Mouse (Mus musculus): ENCODE data around the gene Klk6. TPM values are rescaled to one million over a fixed set of nuclear protein-coding genes. Genes with fewer than 3 reads are reported as not detected.

Gene Klk6
- total and polyA plus RNA-seq, 2 experiments from 2014 or later, result not detected

GRCm38 (mm10) chr7:43789295-43789694 is 35.0 kb upstream of the Klk6 start:
- ATAC-seq (ENCODE audit: low FRiP score) (no peak), DNase-seq (ENCODE audit: low spot score) (peak; percentile 21)
- H3K4me1 ChIP-seq (ENCODE audit: insufficient read depth, low read length), result no peaks in the 10 kb centered on the region
- 74% methylated on average over 2 of the region's 2 CpGs for WGBS
- no peak overlapping the region for H3K27ac ChIP-seq (ENCODE audit: low read depth, low read length)
- no peak overlapping the region for H3K4me2 ChIP-seq (ENCODE audit: low read depth, low read length, poor library complexity, severe bottlenecking)
- no peaks in the 10 kb centered on the region for H3K36me3 ChIP-seq (ENCODE audit: insufficient read depth, low read length)
- no peak overlapping the region for H3K4me3 ChIP-seq (ENCODE audit: low read depth, low read length)
- peak; percentile 54 for TF ChIP-seq CTCF (IDR thresholded peaks at IDR 0.05)
- H3K9me3 ChIP-seq (ENCODE audit: low read length), result no peaks in the 10 kb centered on the region
- no peak overlapping the region for H3K9ac ChIP-seq (replicated peaks; ENCODE audit: low read length, poor library complexity, severe bottlenecking)
- H3K27me3 ChIP-seq (ENCODE audit: insufficient read depth, low read length), result no peaks in the 10 kb centered on the region

GRCm38 (mm10) chr7:43791591-43791990 is 32.7 kb upstream of the Klk6 start, which contains the start of gene Klk9:
Gene Klk9, plus strand, starts transcription at chr7:43791891.
- Histone ChIP-seq H3K9ac (replicated peaks; ENCODE audit: low read length, poor library complexity, severe bottlenecking) (no peak within 1 kb of the TSS), H3K27me3 (ENCODE audit: insufficient read depth, low read length) (peaks cover 10% of the 10 kb centered on the region; the same call in 1 of the 2 replicates), H3K4me2 (ENCODE audit: low read depth, low read length, poor library complexity, severe bottlenecking) (no peak within 1 kb of the TSS), H3K9me3 (ENCODE audit: low read length) (no peaks in the 10 kb centered on the region), H3K36me3 (ENCODE audit: insufficient read depth, low read length) (no peaks in the 10 kb centered on the region), H3K4me1 (ENCODE audit: insufficient read depth, low read length) (no peaks in the 10 kb centered on the region; the same call in 1 of the 2 replicates), H3K4me3 (ENCODE audit: low read depth, low read length) (no peak within 1 kb of the TSS), H3K27ac (ENCODE audit: low read depth, low read length) (no peak within 1 kb of the TSS)
- 79% methylated on average over 7 of the region's 7 CpGs for WGBS
- ATAC-seq (ENCODE audit: low FRiP score), result no peak
- no peak for TF ChIP-seq CTCF (IDR thresholded peaks at IDR 0.05)
- no peak for DNase-seq (ENCODE audit: low spot score)

GRCm38 (mm10) chr7:43796355-43796754 is 27.9 kb upstream of the Klk6 start:
- no peaks in the 10 kb centered on the region; the same call in 1 of the 2 replicates for H3K4me1 ChIP-seq (ENCODE audit: insufficient read depth, low read length)
- no peak for TF ChIP-seq CTCF (IDR thresholded peaks at IDR 0.05)
- peak overlapping the region; percentile 52 for H3K4me3 ChIP-seq (ENCODE audit: low read depth, low read length)
- H3K4me2 ChIP-seq (ENCODE audit: low read depth, low read length, poor library complexity, severe bottlenecking), result peak overlapping the region; percentile 90
- 3% methylated on average over 7 of the region's 8 CpGs for WGBS
- H3K27me3 ChIP-seq (ENCODE audit: insufficient read depth, low read length), result peaks cover 10% of the 10 kb centered on the region; the same call in 1 of the 2 replicates
- H3K9me3 ChIP-seq (ENCODE audit: low read length), result no peaks in the 10 kb centered on the region
- H3K36me3 ChIP-seq (ENCODE audit: insufficient read depth, low read length), result no peaks in the 10 kb centered on the region
- ATAC-seq (ENCODE audit: low FRiP score) (peak; percentile 15; the same call in 1 of the 2 replicates), DNase-seq (ENCODE audit: low spot score) (peak; percentile 8)
- H3K9ac ChIP-seq (replicated peaks; ENCODE audit: low read length, poor library complexity, severe bottlenecking), result peak overlapping the region; percentile 54
- H3K27ac ChIP-seq (ENCODE audit: low read depth, low read length), result no peak overlapping the region

GRCm38 (mm10) chr7:43797333-43797769 is 26.9 kb upstream of the Klk6 start, which contains the start of gene Klk8:
Gene Klk8, plus strand, starts transcription at chr7:43797577.
- H3K9me3 ChIP-seq (ENCODE audit: low read length), result no peaks in the 10 kb centered on the region
- ATAC-seq (ENCODE audit: low FRiP score) (peak; percentile 64; the same call in 1 of the 2 replicates), DNase-seq (ENCODE audit: low spot score) (no peak)
- H3K4me3 ChIP-seq (ENCODE audit: low read depth, low read length), result peak within 1 kb of the TSS; percentile 52
- no peaks in the 10 kb centered on the region; the same call in 1 of the 2 replicates for H3K4me1 ChIP-seq (ENCODE audit: insufficient read depth, low read length)
- H3K36me3 ChIP-seq (ENCODE audit: insufficient read depth, low read length), result no peaks in the 10 kb centered on the region
- no peak for TF ChIP-seq CTCF (IDR thresholded peaks at IDR 0.05)
- H3K9ac ChIP-seq (replicated peaks; ENCODE audit: low read length, poor library complexity, severe bottlenecking), result peak within 1 kb of the TSS; percentile 54
- H3K27me3 ChIP-seq (ENCODE audit: insufficient read depth, low read length), result peaks cover 10% of the 10 kb centered on the region; the same call in 1 of the 2 replicates
- H3K4me2 ChIP-seq (ENCODE audit: low read depth, low read length, poor library complexity, severe bottlenecking), result peak within 1 kb of the TSS; percentile 90
- H3K27ac ChIP-seq (ENCODE audit: low read depth, low read length), result no peak within 1 kb of the TSS
- 2% methylated on average over 28 of the region's 28 CpGs for WGBS

GRCm38 (mm10) chr7:43797844-43798462 is 26.3 kb upstream of the Klk6 start:
- 42% methylated on average over 13 of the region's 13 CpGs for WGBS
- H3K4me3 ChIP-seq (ENCODE audit: low read depth, low read length), result peak overlapping the region; percentile 52
- H3K4me1 ChIP-seq (ENCODE audit: insufficient read depth, low read length), result no peaks in the 10 kb centered on the region; the same call in 1 of the 2 replicates
- ATAC-seq (ENCODE audit: low FRiP score) (peak; percentile 32), DNase-seq (ENCODE audit: low spot score) (no peak)
- H3K9ac ChIP-seq (replicated peaks; ENCODE audit: low read length, poor library complexity, severe bottlenecking), result peak overlapping the region; percentile 54; the same call in 1 of the 2 replicates
- H3K36me3 ChIP-seq (ENCODE audit: insufficient read depth, low read length), result no peaks in the 10 kb centered on the region
- no peak overlapping the region for H3K27ac ChIP-seq (ENCODE audit: low read depth, low read length)
- H3K9me3 ChIP-seq (ENCODE audit: low read length), result no peaks in the 10 kb centered on the region
- H3K27me3 ChIP-seq (ENCODE audit: insufficient read depth, low read length), result peaks cover 10% of the 10 kb centered on the region; the same call in 1 of the 2 replicates
- no peak for TF ChIP-seq CTCF (IDR thresholded peaks at IDR 0.05)
- peak overlapping the region; percentile 90 for H3K4me2 ChIP-seq (ENCODE audit: low read depth, low read length, poor library complexity, severe bottlenecking)

- no peak for TF ChIP-seq CTCF (IDR thresholded peaks at IDR 0.05)
- no peak overlapping the region for H3K27ac ChIP-seq (ENCODE audit: low read depth, low read length)
- no peak for ATAC-seq (ENCODE audit: low FRiP score)
- H3K4me1 ChIP-seq (ENCODE audit: insufficient read depth, low read length), result no peaks in the 10 kb centered on the region; the same call in 1 of the 2 replicates
- no peak for DNase-seq (ENCODE audit: low spot score)
- WGBS, result 68% methylated on average over 7 of the region's 7 CpGs
- H3K9me3 ChIP-seq (ENCODE audit: low read length), result no peaks in the 10 kb centered on the region
- no peak overlapping the region for H3K4me2 ChIP-seq (ENCODE audit: low read depth, low read length, poor library complexity, severe bottlenecking)
- no peak overlapping the region for H3K9ac ChIP-seq (replicated peaks; ENCODE audit: low read length, poor library complexity, severe bottlenecking)
- H3K36me3 ChIP-seq (ENCODE audit: insufficient read depth, low read length), result no peaks in the 10 kb centered on the region
- H3K27me3 ChIP-seq (ENCODE audit: insufficient read depth, low read length), result peaks cover 9% of the 10 kb centered on the region; the same call in 1 of the 2 replicates
- no peak overlapping the region for H3K4me3 ChIP-seq (ENCODE audit: low read depth, low read length)
These were observed 24.4 kb upstream of the Klk6 start for GRCm38 (mm10) chr7:43799876-43800275.
